Mouse (Mus musculus): ENCODE measurements around the gene Dapk2.
"Not testable (repeated sequence)": the region's sequence is repeated elsewhere in the genome, so short reads cannot be mapped to it uniquely, and the experiment has no call there.

The Dapk2 gene

DNA sequence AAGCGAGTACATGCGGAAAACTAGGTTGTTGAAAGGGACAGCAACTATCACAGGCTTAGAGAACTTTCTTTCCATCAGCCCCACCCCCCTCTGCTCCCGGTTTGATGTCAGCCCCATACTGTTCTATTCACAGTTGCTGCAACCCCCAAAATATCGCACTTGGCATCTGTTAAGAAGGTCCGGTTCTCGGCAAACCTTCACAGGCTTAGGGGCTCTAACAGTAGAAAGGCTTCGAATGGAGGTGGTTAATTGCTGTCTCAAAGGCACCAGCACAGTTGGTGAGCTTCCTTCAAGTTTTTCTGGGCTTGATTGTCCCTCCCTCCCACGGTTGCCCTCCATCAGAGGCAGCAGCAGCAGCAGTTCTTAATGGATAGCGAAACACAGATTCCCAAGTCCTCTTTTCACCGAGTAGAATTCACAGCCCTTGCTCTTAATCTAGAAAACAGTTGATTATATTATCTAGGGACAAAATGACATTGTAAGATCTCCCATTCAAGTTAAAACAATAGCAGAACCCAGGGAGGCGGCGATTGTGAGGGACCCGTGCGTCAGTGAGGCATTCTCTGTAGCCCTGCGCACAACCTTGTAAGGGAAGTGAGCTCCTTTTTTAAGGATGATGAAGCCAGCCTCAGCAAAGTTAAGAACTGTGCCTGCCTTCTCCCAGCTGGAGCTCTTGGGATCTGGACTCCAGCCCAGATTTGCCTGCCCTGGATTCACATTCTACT lies 117.4 kb downstream of the Dapk2 start:
- peak; percentile 28 for DNase-seq (ENCODE audit: low spot score)

DNA sequence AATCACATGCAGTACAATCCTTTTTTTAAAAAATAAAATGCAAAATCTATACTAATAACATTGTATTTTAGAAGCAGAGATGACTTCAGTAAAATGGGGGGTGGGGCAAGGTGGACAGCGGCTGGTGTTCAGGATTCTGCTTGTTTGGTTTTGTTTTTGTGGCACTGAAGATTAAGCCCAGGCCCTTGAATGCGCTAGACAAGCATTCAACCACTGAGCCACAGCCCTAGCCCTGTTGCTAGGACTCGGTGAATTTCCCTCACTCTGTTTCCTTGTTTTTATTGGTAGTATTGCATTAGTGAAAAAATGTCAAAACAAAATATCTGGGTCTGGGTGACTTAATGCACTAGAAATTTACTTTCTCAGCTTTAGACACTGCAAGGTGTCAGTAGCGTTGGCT lies 118.0 kb downstream of the Dapk2 start:
- DNase-seq (ENCODE audit: low spot score), result no peak

DNA sequence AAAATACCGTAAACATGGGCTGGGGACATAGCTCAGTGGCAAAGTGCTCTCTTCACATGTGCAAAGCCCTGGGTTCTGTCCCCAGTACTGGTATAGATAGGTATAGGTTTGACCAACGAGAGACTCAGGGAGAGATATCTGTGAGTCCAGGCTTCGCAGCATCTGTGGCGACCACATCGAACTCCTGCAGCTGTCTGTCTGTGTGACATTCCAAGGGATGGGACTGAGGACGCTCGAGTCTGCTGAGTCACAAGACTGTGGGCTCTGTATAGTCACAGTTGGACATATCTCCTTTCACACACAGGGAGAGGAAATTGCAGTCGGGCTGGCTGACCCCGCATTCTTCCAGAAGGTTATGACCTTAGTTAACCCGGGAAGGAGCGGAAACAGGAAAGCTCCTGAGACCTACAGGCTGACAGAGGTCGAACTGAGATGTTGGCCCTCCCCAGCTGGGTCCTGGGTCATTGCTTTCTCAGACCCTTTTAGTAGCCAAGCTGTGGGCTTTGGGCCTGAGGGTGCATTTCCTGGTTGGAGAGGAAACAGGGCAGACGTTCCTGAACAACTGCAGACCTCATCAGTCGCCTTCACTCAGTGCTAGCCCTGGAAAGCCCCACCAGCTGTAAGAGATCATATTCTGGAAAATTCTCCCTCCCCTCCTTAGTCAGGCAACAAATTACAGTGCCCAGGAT lies 118.8 kb downstream of the Dapk2 start:
- no peak for DNase-seq (ENCODE audit: low spot score)

DNA sequence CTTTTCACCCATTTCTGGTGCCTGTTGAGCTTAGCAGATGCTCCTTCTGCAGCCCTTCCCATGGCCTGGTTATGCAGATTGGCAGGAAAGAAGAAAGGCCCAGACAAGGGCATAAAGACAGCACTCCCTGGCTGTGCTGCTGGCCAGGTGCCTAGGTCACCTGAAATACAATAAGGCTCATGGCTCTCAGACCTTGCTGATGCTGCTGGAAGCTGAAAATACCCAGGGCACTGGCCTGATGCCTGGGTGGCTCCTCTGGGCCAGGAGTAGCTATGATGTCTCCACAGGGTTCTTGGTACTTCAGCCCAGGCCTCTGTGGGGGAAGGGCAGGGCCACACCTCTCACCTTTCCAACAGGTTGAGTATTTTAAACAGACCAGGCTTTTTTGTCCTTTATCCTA lies 121.6 kb downstream of the Dapk2 start:
- DNase-seq (ENCODE audit: low spot score), result no peak

DNA sequence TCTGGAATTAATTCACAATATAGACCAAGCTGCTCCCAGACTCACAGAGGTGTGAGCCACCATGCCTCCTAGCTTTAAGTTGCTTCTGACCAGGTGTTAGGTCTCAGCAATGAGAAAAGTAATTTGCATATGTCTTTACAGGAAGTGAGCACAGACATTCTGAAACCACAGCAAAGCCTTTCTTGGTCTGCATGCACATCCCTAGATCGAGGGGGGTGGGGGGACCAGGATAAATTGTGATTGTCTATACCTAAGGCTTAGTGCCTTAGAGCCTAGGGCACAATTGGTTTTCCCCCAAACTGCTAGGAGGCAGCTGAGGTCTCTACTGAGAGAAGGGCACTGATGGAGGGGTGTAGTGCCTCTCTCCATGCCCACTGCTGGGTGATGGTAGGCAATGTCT lies 122.5 kb downstream of the Dapk2 start:
- no peak for DNase-seq (ENCODE audit: low spot score)

DNA sequence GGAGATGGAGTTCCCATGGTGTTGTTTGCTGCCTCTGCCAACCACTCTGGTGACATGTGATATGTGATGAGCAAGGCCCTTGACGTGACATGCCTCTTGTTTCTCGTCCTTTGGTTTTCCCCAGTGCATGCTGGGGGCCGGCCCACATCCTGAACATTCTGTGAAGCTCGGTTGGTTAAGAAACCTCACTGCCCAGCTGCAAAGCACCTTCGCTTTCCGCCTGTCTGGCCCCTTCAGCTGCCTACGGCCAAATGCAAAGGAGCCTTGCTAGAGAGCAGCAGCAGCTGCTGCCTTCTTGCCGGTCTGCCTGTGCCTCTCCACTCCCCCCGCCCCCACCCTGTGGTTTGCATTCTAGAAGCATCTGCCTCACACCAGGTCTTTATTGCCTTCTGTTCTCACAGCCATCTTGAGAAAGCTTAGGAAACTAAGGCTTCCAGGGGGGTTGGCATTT lies 123.5 kb downstream of the Dapk2 start:
- no peak for DNase-seq (ENCODE audit: low spot score)

DNA sequence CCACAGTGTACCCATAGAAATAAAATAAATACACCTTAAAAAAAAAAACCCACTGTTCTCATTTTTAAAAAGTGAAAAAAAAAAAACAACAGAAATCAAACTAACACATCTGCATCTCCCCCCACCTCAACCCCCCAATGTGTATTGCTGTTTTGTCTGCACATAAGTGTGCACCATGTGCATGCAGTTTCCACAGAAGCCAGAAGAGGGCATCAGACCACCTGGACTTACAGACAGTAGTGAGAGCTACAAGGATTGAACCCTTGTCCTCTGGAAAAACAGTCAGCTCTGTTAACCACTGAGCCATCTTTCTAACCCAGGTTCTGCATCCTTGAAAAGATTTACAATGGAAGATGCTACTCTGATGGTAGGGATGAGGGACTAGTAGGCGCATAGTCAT lies 124.6 kb downstream of the Dapk2 start:
- no peak for DNase-seq (ENCODE audit: low spot score)

DNA sequence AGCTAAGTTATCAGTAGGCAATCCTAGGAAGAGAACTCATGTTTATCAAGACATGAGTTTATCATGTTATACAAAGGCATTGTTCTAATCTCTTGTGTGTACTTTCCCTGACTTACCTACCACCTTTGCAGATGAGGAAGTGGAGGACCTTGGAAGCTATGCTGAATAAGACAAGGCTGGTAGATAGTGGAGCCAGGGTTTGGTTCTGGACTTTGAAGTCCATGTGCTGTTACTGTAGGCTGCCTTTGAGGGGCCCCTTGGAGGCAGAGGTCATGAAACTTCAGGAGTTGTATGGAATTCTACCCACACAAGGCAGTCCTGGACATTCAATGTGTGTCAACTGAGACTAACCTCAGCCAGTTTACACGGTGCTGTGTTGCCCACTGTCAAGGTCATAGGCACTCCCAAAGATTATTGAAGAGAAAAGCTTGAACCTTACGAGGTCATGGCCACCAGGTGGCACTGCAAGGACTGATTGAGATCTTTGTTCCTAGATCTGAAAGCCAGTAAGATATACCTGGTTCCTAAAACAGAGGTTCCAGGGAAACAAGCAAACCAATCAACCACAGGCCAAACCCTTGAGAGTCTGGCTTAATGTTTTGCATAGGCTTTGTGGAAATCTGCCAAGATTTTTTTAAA lies 125.7 kb downstream of the Dapk2 start:
- peak; percentile 77 for DNase-seq (ENCODE audit: low spot score)

DNA sequence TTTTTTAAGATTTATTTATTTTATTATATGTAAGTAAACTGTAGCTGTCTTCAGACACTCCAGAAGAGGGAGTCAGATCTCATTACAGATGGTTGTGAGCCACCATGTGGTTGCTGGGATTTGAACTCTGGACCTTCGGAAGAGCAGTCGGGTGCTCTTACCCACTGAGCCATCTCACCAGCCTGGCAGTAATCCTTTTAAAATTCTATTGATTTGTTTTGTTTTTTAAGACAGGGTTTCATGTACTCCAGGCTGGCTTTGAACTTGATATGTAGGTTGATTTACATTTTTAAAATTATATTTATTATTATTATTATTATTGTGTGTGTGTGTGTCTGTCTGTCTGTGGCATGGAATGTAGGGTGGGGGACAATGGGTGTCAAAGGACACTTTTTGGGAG lies 127.2 kb downstream of the Dapk2 start:
- DNase-seq (ENCODE audit: low spot score), result not testable (repeated sequence)

DNA sequence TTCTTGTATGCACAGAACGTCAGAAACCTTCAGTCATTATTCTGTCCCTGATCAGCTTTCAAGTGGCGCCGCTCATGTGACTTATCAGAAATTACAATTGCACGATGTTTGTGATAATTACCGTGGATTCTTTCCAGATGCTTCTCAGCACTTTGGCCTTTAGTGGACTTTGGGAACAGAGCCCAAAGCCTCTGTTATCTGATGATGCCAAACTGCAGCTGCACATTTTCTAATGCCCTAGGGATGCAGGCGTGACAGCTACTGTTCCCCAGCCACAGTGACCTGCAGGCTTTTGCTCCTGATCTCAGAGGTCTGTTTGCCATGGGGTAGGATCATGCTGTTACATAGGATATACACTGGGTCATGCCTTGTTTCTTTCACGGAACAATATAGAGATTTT lies 127.9 kb downstream of the Dapk2 start:
- DNase-seq (ENCODE audit: low spot score), result peak; percentile 88

DNA sequence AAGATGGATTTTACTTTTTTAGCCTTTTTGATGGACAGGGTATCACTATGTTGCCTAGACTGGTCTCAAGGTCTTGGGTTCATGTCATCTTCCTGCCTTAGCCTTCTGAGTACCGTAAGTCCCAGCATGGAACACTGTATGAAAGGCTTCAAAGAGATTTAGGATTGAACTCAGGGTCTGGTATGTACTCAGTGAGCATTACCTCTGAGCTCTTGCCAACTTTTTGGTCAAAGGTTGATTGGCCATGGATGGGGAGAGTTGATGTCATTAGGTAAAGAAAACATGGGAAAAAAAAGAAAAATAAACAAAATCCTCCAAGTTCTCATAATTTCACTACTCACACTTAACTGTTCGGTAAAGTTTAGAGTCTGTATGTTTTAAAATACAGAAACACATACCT lies 132.7 kb downstream of the Dapk2 start:
- no peak for DNase-seq (ENCODE audit: low spot score)

DNA sequence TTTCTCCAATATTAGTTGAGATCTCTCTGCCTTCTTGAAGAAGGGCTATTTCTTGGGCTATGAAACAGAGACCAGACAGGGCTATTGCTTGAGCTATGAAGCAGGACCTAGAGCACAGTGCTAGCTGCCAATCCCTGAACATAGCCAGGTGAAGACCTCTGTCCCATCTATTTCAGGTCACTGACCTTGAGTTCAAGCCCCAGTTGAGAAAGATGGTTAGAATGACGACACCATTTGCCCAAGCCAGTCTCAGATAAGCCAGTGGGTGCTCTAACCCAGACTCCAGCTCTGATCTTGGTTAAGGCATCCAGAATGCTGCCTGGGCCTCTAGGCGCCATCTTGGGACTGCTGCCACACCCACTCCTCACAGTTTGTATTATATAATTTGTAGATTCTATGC lies 135.3 kb downstream of the Dapk2 start:
- no peak for DNase-seq (ENCODE audit: low spot score)

DNA sequence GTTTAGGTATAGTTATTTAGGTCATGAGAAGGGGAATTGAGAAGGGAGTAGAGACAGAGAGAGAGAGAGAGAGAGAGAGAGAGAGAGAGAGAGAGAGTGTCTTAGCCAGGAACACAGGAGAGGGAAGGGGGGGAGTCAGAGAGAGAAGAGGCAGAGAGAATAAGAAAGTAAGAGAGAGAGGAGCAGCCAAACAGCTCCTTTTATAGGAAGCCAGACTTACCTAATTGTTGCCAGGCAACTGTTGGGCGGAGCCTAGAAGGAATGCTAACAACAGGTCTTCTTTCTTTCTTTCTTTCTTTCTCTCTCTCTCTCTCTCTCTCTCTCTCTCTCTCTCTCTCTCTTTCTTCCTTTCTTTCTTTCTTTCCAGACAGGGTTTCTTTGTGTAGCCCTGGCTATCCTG lies 136.2 kb downstream of the Dapk2 start:
- peak; percentile 72 for DNase-seq (ENCODE audit: low spot score)

DNA sequence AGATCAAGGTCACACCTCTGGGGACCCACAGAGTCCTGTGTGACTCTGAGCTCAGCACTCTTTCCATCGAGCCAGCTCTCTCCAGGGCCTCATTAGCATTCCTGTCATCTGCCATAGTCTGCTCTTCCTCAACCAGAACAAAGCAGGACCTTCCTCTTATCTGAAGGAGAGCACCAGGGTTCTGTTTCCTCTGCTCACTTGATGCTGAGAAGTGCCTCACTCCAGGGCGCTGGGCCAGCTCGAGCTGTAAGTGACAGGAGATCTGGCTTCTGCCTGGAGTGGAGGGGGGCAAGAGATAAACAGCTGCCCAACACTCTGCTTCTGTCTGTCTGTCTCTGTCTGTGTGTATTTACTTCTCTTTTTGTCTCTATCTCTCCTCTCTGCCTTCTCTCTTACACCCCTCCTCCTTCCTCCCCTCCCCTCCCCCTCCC lies 137.0 kb downstream of the Dapk2 start:
- DNase-seq (ENCODE audit: low spot score), result peak; percentile 94

DNA sequence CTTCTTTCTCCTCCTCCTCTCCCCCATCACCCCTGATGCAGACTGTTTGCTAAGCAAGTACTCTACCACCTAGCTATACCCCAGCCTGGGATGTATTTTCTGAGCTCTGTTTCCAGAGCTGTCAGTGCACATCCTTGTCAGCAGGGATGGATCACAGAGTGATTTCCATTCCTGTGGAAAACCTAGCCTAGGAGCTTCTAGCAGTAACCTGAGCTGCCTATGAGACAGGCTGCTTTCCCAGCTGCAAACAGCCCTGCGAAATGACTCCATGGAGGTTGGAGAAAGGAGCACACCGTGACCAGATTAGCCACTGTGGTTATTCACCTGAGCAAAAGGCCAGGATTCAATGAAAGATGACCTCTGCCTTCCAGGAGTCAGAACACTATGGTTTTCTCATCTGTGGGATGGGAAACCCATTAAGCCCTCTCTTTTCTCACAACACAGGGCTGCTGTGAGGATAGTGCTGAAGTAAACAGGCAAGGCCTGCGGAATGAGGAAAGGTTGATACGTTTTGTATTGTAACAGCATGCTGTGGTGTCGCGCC lies 137.6 kb downstream of the Dapk2 start:
- peak; percentile 56 for DNase-seq (ENCODE audit: low spot score)

DNA sequence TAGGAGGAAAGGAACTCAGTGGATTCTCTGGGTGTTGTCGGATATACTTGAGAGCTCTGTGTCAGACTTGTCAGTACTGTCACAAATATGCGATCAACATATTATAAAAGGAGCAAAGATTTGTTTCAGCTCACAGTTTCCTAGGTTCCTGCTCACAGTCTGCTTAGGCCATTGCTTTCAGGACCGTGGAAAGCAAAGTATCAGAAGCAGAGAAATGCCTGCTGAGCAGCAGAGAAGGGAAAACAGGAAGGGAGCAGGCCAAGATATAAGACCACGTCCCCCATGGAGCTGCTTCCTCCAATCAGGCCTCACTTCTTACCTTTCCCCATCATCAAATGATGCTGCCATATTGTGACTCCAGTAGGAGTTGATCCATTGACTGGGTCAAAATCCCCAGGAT lies 140.8 kb downstream of the Dapk2 start:
- DNase-seq (ENCODE audit: low spot score), result no peak

DNA sequence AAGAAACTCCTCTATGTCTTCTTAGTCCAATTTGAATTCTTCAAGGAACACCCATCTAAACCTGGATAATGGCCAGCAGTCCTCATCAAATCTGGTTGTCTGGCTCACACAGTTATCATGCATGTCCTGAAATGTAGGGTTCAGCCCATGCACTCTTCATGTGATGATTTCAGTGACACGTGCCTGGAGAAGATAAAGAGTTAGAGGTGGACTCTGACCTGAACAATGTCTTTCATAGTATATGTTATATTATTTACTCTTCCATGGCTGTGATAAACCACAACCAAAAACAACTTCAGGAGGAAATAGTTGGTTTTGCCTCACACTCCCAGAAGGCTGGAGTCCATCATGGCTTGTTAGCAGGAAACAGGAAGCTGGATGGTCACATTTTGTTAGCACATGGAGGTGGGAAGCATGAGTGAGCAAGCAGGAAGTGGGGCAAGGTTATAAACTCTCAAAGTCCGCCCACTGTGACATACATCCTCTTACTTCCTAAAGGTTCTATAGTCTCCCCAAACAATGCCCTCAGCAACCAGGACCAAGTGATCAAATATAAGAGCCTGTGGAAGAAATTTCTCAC lies 142.5 kb downstream of the Dapk2 start:
- DNase-seq (ENCODE audit: low spot score), result no peak

DNA sequence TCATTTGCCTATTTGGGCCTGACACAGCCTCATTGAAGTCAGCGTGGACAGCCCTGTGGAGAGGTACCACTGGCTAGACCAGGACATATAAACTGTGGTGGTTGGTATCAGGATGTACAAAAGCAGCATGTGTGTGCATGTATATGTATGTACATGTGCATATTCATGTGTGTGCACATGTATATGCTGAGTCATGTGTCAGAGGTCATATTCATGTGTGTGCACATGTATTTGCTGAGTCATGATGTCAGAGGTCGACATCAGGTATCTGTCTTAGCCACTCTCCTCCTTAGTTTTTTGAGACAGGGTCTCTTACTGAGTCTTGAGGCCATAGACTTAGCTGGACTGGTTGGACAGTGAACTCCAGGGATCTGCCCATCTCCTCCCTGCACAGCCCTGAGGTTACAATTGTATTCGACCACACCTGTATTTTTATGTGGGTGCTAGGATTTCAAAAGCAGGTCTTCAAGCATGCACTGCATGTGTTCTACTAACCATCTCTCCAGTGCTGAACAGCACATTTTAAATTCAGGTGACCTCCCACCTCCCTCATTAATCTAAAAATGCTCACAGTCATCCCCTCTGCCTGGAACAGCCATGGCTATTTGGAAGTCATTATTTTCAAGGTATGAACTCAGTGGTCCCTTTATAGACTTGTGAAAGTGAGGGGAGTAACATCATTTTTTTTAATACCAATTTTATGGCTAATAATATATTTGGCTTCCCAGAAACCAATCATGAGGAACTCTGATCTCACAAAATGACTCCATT lies 146.5 kb downstream of the Dapk2 start:
- DNase-seq (ENCODE audit: low spot score), result no peak

DNA sequence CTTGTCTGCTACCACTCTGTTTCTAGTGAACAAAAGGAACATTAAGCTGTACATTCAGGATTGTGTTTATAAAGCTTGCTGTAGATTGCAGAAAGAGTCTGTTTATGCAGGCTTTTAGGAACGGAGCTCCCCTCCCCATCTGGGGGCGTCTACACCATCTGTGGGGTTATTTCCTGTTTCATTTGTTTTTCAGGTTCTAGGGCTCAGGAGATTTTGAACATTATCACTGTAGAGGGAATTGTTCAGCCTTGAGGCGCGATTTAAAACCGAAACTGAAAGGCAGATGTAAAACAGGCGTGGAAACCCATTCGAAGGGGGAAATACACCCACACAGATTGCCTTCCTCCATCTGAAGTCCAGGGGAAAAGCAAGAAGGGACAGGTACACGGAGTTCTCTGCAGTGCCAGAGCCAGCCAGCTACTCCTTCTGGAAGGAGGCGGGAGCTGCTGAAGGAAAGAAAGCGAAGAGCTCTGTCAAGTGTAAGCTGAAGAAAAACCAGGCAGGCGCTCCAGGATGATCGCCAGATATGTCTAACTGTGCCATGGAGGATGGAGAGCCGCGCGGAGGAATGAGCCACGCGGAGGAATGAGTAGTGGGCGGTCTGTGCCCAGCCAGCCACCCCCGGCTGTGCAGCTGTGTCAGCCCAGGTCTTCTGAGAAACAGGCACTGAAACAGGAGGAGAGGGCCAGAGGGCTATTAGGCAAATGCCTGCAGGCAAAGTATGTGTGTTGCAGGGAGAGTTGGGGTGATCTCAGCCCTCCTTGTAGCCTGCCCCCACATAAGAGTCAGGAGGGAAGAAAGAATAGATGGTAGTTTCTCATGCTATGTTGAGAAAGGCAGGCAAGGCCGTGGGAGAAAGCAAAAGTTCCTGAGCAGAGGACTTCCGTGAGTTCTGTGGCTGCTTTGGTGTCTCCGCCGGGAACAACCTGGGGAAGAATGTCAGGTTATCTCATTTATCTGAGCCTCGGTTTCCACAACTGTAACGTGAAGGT lies 147.4 kb downstream of the Dapk2 start:
- peak; percentile 59 for DNase-seq (ENCODE audit: low spot score)

DNA sequence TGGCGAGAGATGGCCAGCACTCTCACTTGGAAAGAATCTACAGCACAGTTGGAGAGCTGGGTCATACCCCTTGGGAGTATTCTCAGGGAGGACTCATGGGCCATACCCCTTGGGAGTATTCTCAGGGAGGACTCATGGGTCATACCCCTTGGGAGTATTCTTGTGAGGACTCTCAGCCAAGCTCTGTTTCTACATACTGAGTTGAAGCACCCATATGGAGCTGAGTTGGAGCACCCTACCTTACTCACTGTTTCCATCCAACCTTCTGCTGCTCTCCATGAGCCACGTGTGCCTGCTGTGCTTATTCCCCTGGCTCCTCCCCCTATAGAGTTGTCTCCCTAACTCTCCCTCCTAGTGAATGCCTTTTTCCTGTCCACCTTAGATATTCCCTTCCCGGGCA lies 148.4 kb downstream of the Dapk2 start:
- DNase-seq (ENCODE audit: low spot score), result no peak

DNA sequence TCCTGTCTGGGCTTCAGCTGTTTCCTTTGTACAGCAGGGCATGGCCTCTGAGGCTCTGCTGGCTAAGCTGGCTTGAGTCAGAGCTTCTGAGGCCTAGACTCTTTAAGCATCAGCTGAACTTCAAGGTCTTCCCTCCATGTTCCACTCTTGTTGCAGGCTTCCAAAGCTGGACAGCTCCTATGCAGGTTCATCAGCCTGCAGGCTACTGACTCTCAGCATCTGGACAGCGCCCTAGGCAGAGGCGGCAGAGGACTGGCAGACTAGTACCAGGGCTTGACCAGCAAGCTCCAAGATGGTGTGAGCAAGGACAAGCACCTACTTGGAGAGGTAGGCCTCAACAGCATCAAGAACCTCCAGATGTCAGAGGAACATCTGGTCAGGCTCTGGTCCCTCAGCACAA lies 149.3 kb downstream of the Dapk2 start:
- DNase-seq (ENCODE audit: low spot score), result no peak

All from MN1 (cell line).